Mouse (Mus musculus) heart, postnatal 10 days (tissue): ENCODE results near the gene Cnih3. TPM values are rescaled to one million over a fixed set of nuclear protein-coding genes. Genes with fewer than 3 reads are reported as not detected.

Experiments used
- DNase-seq, 2 experiments: peaks; one replicate each; pipeline ENCODE4 v3.0.0; 2021
- intact Hi-C: fragments of 180-260 bp; cut with DNase I; formaldehyde crosslinking; loops from one replicate; pipeline ENCODE4 v1.15.1; 2025
- total RNA-seq, 2 experiments: library from RNA; stranded (reverse); gene quantifications; 2 replicates each; pipeline ENCODE4 v1.2.3; 2021

Cnih3 gene
- total RNA-seq, 2 experiments from 2014 or later: not detected

GRCm38 (mm10) chr1:181445630-181446257 lies 93.3 kb downstream of the Cnih3 start:
- peak; percentile 61 to 72 for DNase-seq
- intact Hi-C loops: no loop called here

GRCm38 (mm10) chr1:181446591-181447114 lies 94.2 kb downstream of the Cnih3 start:
- intact Hi-C loops: no loop called here
- DNase-seq: no peak

GRCm38 (mm10) chr1:181447576-181447975 lies 95.1 kb downstream of the Cnih3 start:
- intact Hi-C loops: no loop called here

GRCm38 (mm10) chr1:181448041-181448440 lies 95.6 kb downstream of the Cnih3 start:
- intact Hi-C loops: no loop called here
- DNase-seq: no peak

More at GRCm38 (mm10) chr1:181447576-181447975, 95.1 kb downstream of the Cnih3 start:
- no peak for DNase-seq

- DNase-seq: no peak
Measured at GRCm38 (mm10) chr1:181453106-181453505, 100.7 kb downstream of the Cnih3 start.

GRCm38 (mm10) chr1:181456911-181457310 lies 104.5 kb downstream of the Cnih3 start:
- intact Hi-C loops: no loop called here
- DNase-seq: no peak

More at GRCm38 (mm10) chr1:181453106-181453505, 100.7 kb downstream of the Cnih3 start:
- intact Hi-C loops: no loop called here

GRCm38 (mm10) chr1:181459431-181460105 lies 107.1 kb downstream of the Cnih3 start:
- no peak for DNase-seq
- intact Hi-C loops: no loop called here

- intact Hi-C loops: no loop called here
- DNase-seq: no peak
Measured at GRCm38 (mm10) chr1:181460283-181460682, 107.9 kb downstream of the Cnih3 start.

GRCm38 (mm10) chr1:181461484-181461883 lies 109.1 kb downstream of the Cnih3 start:
- DNase-seq: peak in 1 of 2 experiments; percentile 34
- intact Hi-C loops: no loop called here

GRCm38 (mm10) chr1:181462051-181462905 lies 109.8 kb downstream of the Cnih3 start:
- no peak for DNase-seq
- intact Hi-C loops: no loop called here

- DNase-seq: no peak
- intact Hi-C loops: no loop called here
Measured at GRCm38 (mm10) chr1:181462906-181463179, 110.4 kb downstream of the Cnih3 start.

GRCm38 (mm10) chr1:181465027-181465426 lies 112.6 kb downstream of the Cnih3 start:
- no peak for DNase-seq
- intact Hi-C loops: loop anchor here (5.0 kb wide), 1 partner anchor 82 kb away; no protein-coding TSS in a partner anchor

- no peak for DNase-seq
- intact Hi-C loops: loop anchor here (5.0 kb wide), 1 partner anchor 81 kb away; no protein-coding TSS in a partner anchor
Measured at GRCm38 (mm10) chr1:181466040-181466439, 113.6 kb downstream of the Cnih3 start.

GRCm38 (mm10) chr1:181466601-181467320 lies 114.3 kb downstream of the Cnih3 start:
- intact Hi-C loops: loop anchor here (5.0 kb wide), 1 partner anchor 81 kb away; no protein-coding TSS in a partner anchor
- peak; percentile 36 to 42 for DNase-seq

- intact Hi-C loops: loop anchor here (5.0 kb wide), 1 partner anchor 80 kb away; no protein-coding TSS in a partner anchor
- DNase-seq: no peak
Measured at GRCm38 (mm10) chr1:181467321-181467670, 114.9 kb downstream of the Cnih3 start.

GRCm38 (mm10) chr1:181469415-181469814 lies 117.0 kb downstream of the Cnih3 start:
- intact Hi-C loops: loop anchor here (5.0 kb wide), 1 partner anchor 78 kb away; no protein-coding TSS in a partner anchor
- no peak for DNase-seq

- DNase-seq: peak; percentile 40 to 50
- intact Hi-C loops: no loop called here
Measured at GRCm38 (mm10) chr1:181476141-181476540, 123.7 kb downstream of the Cnih3 start.

GRCm38 (mm10) chr1:181476557-181476956 lies 124.1 kb downstream of the Cnih3 start:
- intact Hi-C loops: no loop called here
- DNase-seq: no peak

- intact Hi-C loops: no loop called here
- DNase-seq: no peak
Measured at GRCm38 (mm10) chr1:181484696-181485095, 132.3 kb downstream of the Cnih3 start.

- intact Hi-C loops: no loop called here
- DNase-seq: no peak
Measured at GRCm38 (mm10) chr1:181503471-181503870, 151.0 kb downstream of the Cnih3 start.
